Mouse (Mus musculus) ES-E14 (cell line): ENCODE measurements around the gene Abcf2. TPM values are rescaled to one million over a fixed set of nuclear protein-coding genes. Genes with fewer than 3 reads are reported as not detected.
"Not testable (repeated sequence)": the region's sequence is repeated elsewhere in the genome, so short reads cannot be mapped to it uniquely, and the experiment has no call there.

ENCODE experiments used
- DNase-seq: peaks from one replicate; pipeline ENCODE4 v3.0.0-alpha.2; 2013; ENCODE audit warnings: low read depth, low spot score
- H3K27ac ChIP-seq: 2 replicates; pipeline ENCODE4 v1.5.1; 2012; ENCODE audit warnings: low read depth, mild to moderate bottlenecking, low read length, moderate library complexity, mixed read lengths; ENCODE audit not compliant: poor library complexity, insufficient read depth, severe bottlenecking
- H3K36me3 ChIP-seq: 2 replicates; pipeline ENCODE4 v1.6.1; 2012; ENCODE audit warnings: mild to moderate bottlenecking, low read length, moderate library complexity, mixed read lengths; ENCODE audit not compliant: control insufficient read depth, poor library complexity, insufficient read depth, severe bottlenecking
- H3K4me1 ChIP-seq, 2 experiments: fragments of 150-350 bp in 1 of 2; sonication (generic) in 1 of 2; 2 replicates each; pipeline ENCODE4 v1.6.1; 2012; ENCODE audit warnings: low read length in 2 of 2, mild to moderate bottlenecking in 1 of 2, mixed read lengths in 1 of 2; ENCODE audit not compliant: control insufficient read depth in 2 of 2, insufficient read depth in 2 of 2, poor library complexity in 1 of 2
- H3K4me3 ChIP-seq, 2 experiments: fragments of 150-350 bp in 1 of 2; sonication (generic) in 1 of 2; 2 replicates each; pipeline ENCODE4 v1.5.1; 2012; ENCODE audit warnings: low read length in 2 of 2, low read depth in 1 of 2, mild to moderate bottlenecking in 1 of 2, mixed read lengths in 1 of 2; ENCODE audit not compliant: insufficient read depth in 1 of 2, poor library complexity in 1 of 2, severe bottlenecking in 1 of 2
- H3K9ac ChIP-seq: 2 replicates; pipeline ENCODE4 v1.6.1; 2012; ENCODE audit warnings: low read depth, mild to moderate bottlenecking, low read length, mixed read lengths; ENCODE audit not compliant: poor library complexity, insufficient read depth, severe bottlenecking
- H3K9me3 ChIP-seq: fragments of 150-350 bp; sonication (generic); 2 replicates; pipeline ENCODE4 v1.6.1; 2012; ENCODE audit warnings: low read depth, mild to moderate bottlenecking, low read length; ENCODE audit not compliant: control insufficient read depth, insufficient read depth
- CHD2 ChIP-seq: IDR thresholded peaks from 2 replicates; pipeline ENCODE4 v1.6.1; 2014; ENCODE audit warnings: mild to moderate bottlenecking, low read depth, low read length, inconsistent platforms
- HCFC1 ChIP-seq: IDR thresholded peaks from 2 replicates; pipeline ENCODE4 v1.6.1; 2012; ENCODE audit warnings: low read length, inconsistent platforms, borderline replicate concordance; ENCODE audit not compliant: insufficient read depth
- MAFK ChIP-seq: IDR thresholded peaks from 2 replicates; pipeline ENCODE4 v1.6.1; 2014; ENCODE audit warnings: mild to moderate bottlenecking, low read depth, low read length, inconsistent platforms; ENCODE audit not compliant: insufficient read depth
- ZC3H11A ChIP-seq: IDR thresholded peaks from 2 replicates; pipeline ENCODE4 v1.6.1; 2012; ENCODE audit warnings: low read depth, mild to moderate bottlenecking, inconsistent platforms, low read length, borderline replicate concordance
- ZNF384 ChIP-seq: IDR thresholded peaks from 2 replicates; pipeline ENCODE4 v1.6.1; 2012; ENCODE audit warnings: low read depth, low read length, inconsistent platforms
- in situ Hi-C, 2 experiments: fragments of 600-800 bp; cut with MboI; formaldehyde crosslinking; loops; one replicate each; pipeline ENCODE4 v1.15.1; 2025; ENCODE audit warnings: low sequenced_read_pairs in 2 of 2, inconsistent platforms in 1 of 2; ENCODE audit not compliant: unreplicated experiment in 2 of 2
- total RNA-seq: library from RNA; depleted of rRNA; stranded (reverse); fragments of 300-350 nt; gene quantifications from 2 replicates; pipeline ENCODE4 v1.2.3, GENCODE M21; 2012

Abcf2 gene
- total RNA-seq, 1 experiment: 171 TPM

- peaks cover 39% of the 10 kb centered on the region for H3K36me3 ChIP-seq
- H3K9ac ChIP-seq: peak overlapping the region; percentile 93; the same call in 1 of the 2 replicates
- no peaks in the 10 kb centered on the region for H3K9me3 ChIP-seq
- in situ Hi-C loops: no loop called here
- H3K4me3 ChIP-seq: peak overlapping the region in 1 of 2 experiments; percentile 86; a peak in 2 of 4 replicates
- no peak overlapping the region for H3K27ac ChIP-seq
- TF ChIP-seq CHD2 (no peak), ZC3H11A (no peak), HCFC1 (no peak)
- H3K4me1 ChIP-seq: peaks cover 0 to 2% of the 10 kb centered on the region in 2 experiments; a peak in 1 of 4 replicates
- DNase-seq: no peak
Observed at GRCm38 (mm10) chr5:24575948-24576347, 1.3 kb downstream of the Abcf2 start.

DNA sequence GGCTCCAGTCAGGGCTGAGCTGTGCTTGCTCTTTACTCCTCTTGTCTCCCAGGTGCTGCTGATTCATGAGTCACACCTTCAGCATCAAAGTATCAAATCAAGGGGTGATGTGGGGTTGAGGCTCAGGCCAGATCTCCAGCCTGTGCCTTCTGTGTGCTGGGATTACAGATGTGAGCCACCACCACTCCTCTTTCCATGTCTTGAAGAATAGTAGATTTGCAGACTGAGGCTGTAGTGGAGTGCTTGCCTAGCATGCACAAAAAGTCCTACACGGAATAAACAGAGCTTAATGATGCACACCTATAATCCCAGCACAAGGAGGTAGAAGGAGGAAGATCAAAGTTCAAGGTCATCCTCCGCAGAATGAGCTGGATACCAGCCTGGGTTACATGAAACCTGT is 20.6 kb downstream of the Abcf2 start, which contains the start of gene 4931409K22Rik:
Gene 4931409K22Rik, minus strand, starts transcription at position 101 of the 400 bp plus-strand sequence.
- in situ Hi-C loops: no loop called here
- no peak for TF ChIP-seq CHD2
- no peak for TF ChIP-seq HCFC1
- no peak for TF ChIP-seq ZC3H11A
- no peak for TF ChIP-seq ZNF384
- no peak for TF ChIP-seq MAFK
- no peak within 1 kb of the TSS for H3K27ac ChIP-seq
- no peak within 1 kb of the TSS for H3K9ac ChIP-seq
- peaks cover 2 to 3% of the 10 kb centered on the region in 2 experiments; a peak in 2 of 4 replicates for H3K4me1 ChIP-seq
- H3K36me3 ChIP-seq: no peaks in the 10 kb centered on the region
- no peaks in the 10 kb centered on the region for H3K9me3 ChIP-seq
- H3K4me3 ChIP-seq: no peak within 1 kb of the TSS
- DNase-seq: no peak

DNA sequence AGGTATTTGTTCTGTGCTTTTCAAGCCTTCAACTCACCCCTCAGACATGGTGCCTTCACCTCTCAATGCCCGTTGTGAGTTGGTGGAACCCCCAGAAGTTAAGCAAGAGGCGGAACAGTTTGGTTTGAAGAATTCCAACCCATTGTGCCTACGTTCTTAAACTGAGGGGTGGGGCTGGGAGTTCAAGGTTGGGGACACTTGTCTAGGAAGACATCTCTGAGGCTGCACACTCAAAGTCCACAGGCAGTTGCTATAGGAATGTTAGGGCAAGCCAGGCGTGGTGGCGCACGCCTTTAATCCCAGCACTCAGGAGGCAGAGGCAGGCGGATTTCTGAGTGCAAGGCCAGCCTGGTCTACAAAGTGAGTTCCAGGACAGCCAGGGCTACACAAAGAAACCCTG is 21.9 kb downstream of the Abcf2 start:
- in situ Hi-C loops, DNase-seq, H3K36me3 ChIP-seq, H3K27ac ChIP-seq, H3K4me3 ChIP-seq, H3K4me1 ChIP-seq, H3K9ac ChIP-seq, H3K9me3 ChIP-seq: not testable (repeated sequence)

- no peak for DNase-seq
- no peaks in the 10 kb centered on the region for H3K36me3 ChIP-seq
- in situ Hi-C loops: no loop called here
Observed at GRCm38 (mm10) chr5:24553621-24554244, 23.5 kb downstream of the Abcf2 start.

DNA sequence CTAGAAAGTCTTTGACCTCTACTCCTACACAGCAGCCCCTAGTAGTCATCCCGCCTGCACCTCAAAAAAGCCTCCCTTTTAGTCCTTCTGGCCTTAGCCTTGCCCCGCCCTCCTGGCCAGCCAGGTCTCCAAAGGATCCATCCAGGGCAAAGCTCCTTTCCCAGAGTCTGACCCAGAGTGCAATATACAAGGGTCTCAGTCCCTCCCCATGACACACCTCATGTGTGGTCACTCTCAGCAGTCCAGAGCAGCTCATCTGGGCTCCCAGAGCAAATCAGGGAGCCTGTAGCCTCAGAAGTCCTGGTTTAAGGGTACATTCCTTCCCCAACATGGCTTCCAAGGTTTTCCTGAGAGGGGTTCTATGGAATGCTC is 26.0 kb downstream of the Abcf2 start:
- Histone ChIP-seq H3K27ac (no peak overlapping the region), H3K9ac (peak overlapping the region; percentile 7; the same call in 1 of the 2 replicates), H3K9me3 (no peaks in the 10 kb centered on the region), H3K36me3 (no peaks in the 10 kb centered on the region), H3K4me1 (peaks cover 4 to 9% of the 10 kb centered on the region in 2 experiments; a peak in 2 of 4 replicates), H3K4me3 (0 out of 4 replicates have a peak overlapping the region, but pooled peaks have one; percentile 15 to 19)
- no peak for DNase-seq
- TF ChIP-seq ZNF384: no peak
- no peak for TF ChIP-seq MAFK
- no peak for TF ChIP-seq ZC3H11A
- TF ChIP-seq HCFC1: no peak
- no peak for TF ChIP-seq CHD2
- in situ Hi-C loops: no loop called here

More at GRCm38 (mm10) chr5:24553621-24554244, 23.5 kb downstream of the Abcf2 start:
- Histone ChIP-seq H3K27ac (no peak overlapping the region), H3K9ac (no peak overlapping the region), H3K4me3 (no peak overlapping the region), H3K9me3 (no peaks in the 10 kb centered on the region), H3K4me1 (peaks cover 4 to 9% of the 10 kb centered on the region in 2 experiments; a peak in 2 of 4 replicates)
- TF ChIP-seq CHD2: no peak
- no peak for TF ChIP-seq ZC3H11A
- no peak for TF ChIP-seq ZNF384
- no peak for TF ChIP-seq HCFC1
- no peak for TF ChIP-seq MAFK
